ENCODE assay signal across 9 mouse cellular contexts in genomic region chr9:23254237-23255214, GRCm38 (mm10). TPM values are rescaled to one million over a fixed set of nuclear protein-coding genes. Genes with fewer than 3 reads are reported as not detected.
A peak's percentile ranks its signal among the peaks of the same experiment; 100 is the strongest.
DNase-seq lines count a peak whose midpoint lies in the region; ATAC-seq lines count a peak whose summit lies in the region.
"Had no signal": no experiment of that assay in that cellular context is flagged by ENCODE, and none has a peak within 500 bp of the region (broad histone marks: within the 10 kb centered on the region; RNA-seq: fewer than 3 reads in every experiment).

No protein-coding gene starts in this region.

- no peaks in the 10 kb centered on the region for H3K9me3 ChIP-seq in heart, embryonic 10.5 days
- no peaks in the 10 kb centered on the region; the same call in 1 of the 2 replicates for H3K9me3 ChIP-seq in heart, embryonic 16.5 days (replicated peaks; ENCODE audit: control insufficient read depth, low read length)
- no peaks in the 10 kb centered on the region for H3K9me3 ChIP-seq in midbrain, embryonic 12.5 days

- H3K4me1 ChIP-seq in heart, embryonic 10.5 days, result peaks cover 7% of the 10 kb centered on the region; the same call in 1 of the 2 replicates
- peaks cover 8% of the 10 kb centered on the region for H3K4me1 ChIP-seq in heart, embryonic 16.5 days (ENCODE audit: control insufficient read depth, insufficient read depth, low read length)
- H3K4me1 ChIP-seq in midbrain, embryonic 12.5 days, result peaks cover 13% of the 10 kb centered on the region

- H3K27ac ChIP-seq in heart, embryonic 10.5 days, result peak overlapping the region; percentile 36; the same call in 1 of the 2 replicates
- no peak overlapping the region for H3K27ac ChIP-seq in heart, embryonic 16.5 days (ENCODE audit: low read length)
- no peak overlapping the region for H3K27ac ChIP-seq in midbrain, embryonic 12.5 days (replicated peaks)

- DNase-seq in heart, embryonic 10.5 days (ENCODE audit: low spot score), result no peak
- DNase-seq in heart, postnatal 25 days (ENCODE audit: low spot score), result no peak
- DNase-seq in brain, adult 2 months (ENCODE audit: low read depth, low spot score), result peak; percentile 47
- no peak for DNase-seq in embryo, embryonic 10 days (ENCODE audit: low spot score)
- no peak for DNase-seq in layer of hippocampus, adult 9-10 months (ENCODE audit: low spot score)
- DNase-seq in thymus, postnatal 0 days (ENCODE audit: low spot score), result no peak
- DNase-seq: embryo, embryonic 11 days had no signal

- 0 out of 2 replicates have a peak, but pooled peaks cover 3% of the 10 kb centered on the region for H3K36me3 ChIP-seq in heart, embryonic 10.5 days
- H3K36me3 ChIP-seq in heart, embryonic 16.5 days (ENCODE audit: control insufficient read depth, insufficient read depth), result no peaks in the 10 kb centered on the region
- no peaks in the 10 kb centered on the region for H3K36me3 ChIP-seq in midbrain, embryonic 12.5 days

- intact Hi-C loops in heart, postnatal 25 days (cut with DNase I), result no loop called here

- H3K9ac ChIP-seq in heart, embryonic 16.5 days (ENCODE audit: low read length), result peak overlapping the region; percentile 31; the same call in 1 of the 2 replicates
- peak overlapping the region; percentile 49 for H3K9ac ChIP-seq in midbrain, embryonic 12.5 days (replicated peaks)

- 57% methylated on average over 37 of the region's 37 CpGs for WGBS in heart, embryonic 10.5 days
- 44% methylated on average over 37 of the region's 37 CpGs for WGBS in heart, embryonic 16.5 days
- WGBS in midbrain, embryonic 12.5 days, result 28% methylated on average over 37 of the region's 37 CpGs

- peak overlapping the region; percentile 65 for H3K4me2 ChIP-seq in heart, embryonic 16.5 days (ENCODE audit: low read depth, low read length)
- H3K4me2 ChIP-seq in midbrain, embryonic 12.5 days (replicated peaks), result peak overlapping the region; percentile 60

- ATAC-seq in heart, embryonic 16.5 days (replicated peaks; ENCODE audit: extremely low read depth, insufficient read depth, low FRiP score), result no peak
- peak; percentile 39; the same call in 1 of the 2 replicates for ATAC-seq in midbrain, embryonic 12.5 days (ENCODE audit: low FRiP score, low read depth)

- H3K4me3 ChIP-seq in heart, embryonic 10.5 days, result peak overlapping the region; percentile 32; the same call in 1 of the 2 replicates
- H3K4me3 ChIP-seq in heart, embryonic 16.5 days (ENCODE audit: low read length), result peak overlapping the region; percentile 39
- peak overlapping the region; percentile 36 for H3K4me3 ChIP-seq in midbrain, embryonic 12.5 days

- no peaks in the 10 kb centered on the region for H3K27me3 ChIP-seq in heart, embryonic 10.5 days (ENCODE audit: insufficient read depth, poor library complexity, severe bottlenecking)
- H3K27me3 ChIP-seq in heart, embryonic 16.5 days (ENCODE audit: control insufficient read depth, insufficient read depth, low read length), result no peaks in the 10 kb centered on the region
- peaks cover 13% of the 10 kb centered on the region for H3K27me3 ChIP-seq in midbrain, embryonic 12.5 days

RNA-seq across cellular contexts. Expression of gene Bmper, which starts 31.6 kb away (rescaled TPM):
- polyA plus RNA-seq in heart, embryonic 10.5 days (2016; fragmentation: Nextera tagmentation; extraction: Ambion mirVana), result 11.4 and 14.9 TPM in 2 replicates
- total RNA-seq in heart, postnatal 25 days (2021), result 1 to 10 TPM; 3.6 to 5.1 TPM
- polyA plus RNA-seq in heart, embryonic 16.5 days (2015; fragmentation: Nextera tagmentation; extraction: Ambion mirVana), result 6.0 and 8.5 TPM in 2 replicates
- 2.9 and 5.3 TPM in 2 replicates for polyA plus RNA-seq in midbrain, embryonic 12.5 days (2016; fragmentation: Nextera tagmentation; extraction: Ambion mirVana)
- 0.37 and 0.39 TPM in 2 replicates for polyA plus RNA-seq in thymus, postnatal 0 days (2015; fragmentation: Nextera tagmentation; extraction: Ambion mirVana)
